Mouse (Mus musculus) CD8-positive naive resting alpha-beta T cell, adult 2 months (primary cell): ENCODE data around the gene Gjd2.

Source experiments
- DNase-seq, 2 experiments: peaks; one replicate each; pipeline ENCODE4 v3.0.0; 2022; ENCODE audit warnings: low read depth in 2 of 2, low spot score in 2 of 2

Gene Gjd2

GRCm38 (mm10) chr2:114013846-114014245 is 427 bp upstream of the Gjd2 start:
- DNase-seq, result no peak

- DNase-seq, result no peak
Measured at GRCm38 (mm10) chr2:114012749-114013211, 639 bp downstream of the Gjd2 start.

- no peak for DNase-seq
Measured at GRCm38 (mm10) chr2:114011838-114012237, 1.6 kb downstream of the Gjd2 start.

- DNase-seq, result no peak
Measured at GRCm38 (mm10) chr2:114008321-114008720, 5.1 kb downstream of the Gjd2 start.

- DNase-seq, result no peak
Measured at GRCm38 (mm10) chr2:113997484-113997883, 15.9 kb downstream of the Gjd2 start.

GRCm38 (mm10) chr2:113996930-113997329 is 16.5 kb downstream of the Gjd2 start:
- DNase-seq, result no peak

GRCm38 (mm10) chr2:113984890-113985289 is 28.5 kb downstream of the Gjd2 start:
- no peak for DNase-seq

DNA sequence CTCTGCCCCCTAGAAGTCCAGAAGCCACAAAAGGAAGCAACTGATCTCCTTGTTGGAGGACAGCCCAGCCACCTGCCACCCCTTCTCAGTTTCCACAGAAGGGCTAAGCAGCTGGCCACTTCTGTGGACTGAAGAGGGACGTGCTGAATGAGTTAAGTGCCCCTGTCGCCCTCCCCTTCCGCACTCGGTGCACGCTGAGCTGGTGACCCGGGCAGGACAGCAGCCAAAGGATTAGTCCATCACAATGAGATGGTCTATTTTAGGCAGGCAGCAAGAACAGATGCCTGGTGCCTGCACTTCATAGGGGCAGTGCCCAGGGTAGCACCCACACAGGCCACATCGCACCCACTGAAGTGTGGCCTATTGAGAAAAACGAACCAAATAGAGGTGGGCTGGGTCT is 32.8 kb downstream of the Gjd2 start:
- DNase-seq, result no peak

- DNase-seq, result no peak
Measured at GRCm38 (mm10) chr2:113978151-113978771, 35.2 kb downstream of the Gjd2 start.

GRCm38 (mm10) chr2:113973950-113974349 is 39.5 kb downstream of the Gjd2 start:
- DNase-seq, result no peak

DNA sequence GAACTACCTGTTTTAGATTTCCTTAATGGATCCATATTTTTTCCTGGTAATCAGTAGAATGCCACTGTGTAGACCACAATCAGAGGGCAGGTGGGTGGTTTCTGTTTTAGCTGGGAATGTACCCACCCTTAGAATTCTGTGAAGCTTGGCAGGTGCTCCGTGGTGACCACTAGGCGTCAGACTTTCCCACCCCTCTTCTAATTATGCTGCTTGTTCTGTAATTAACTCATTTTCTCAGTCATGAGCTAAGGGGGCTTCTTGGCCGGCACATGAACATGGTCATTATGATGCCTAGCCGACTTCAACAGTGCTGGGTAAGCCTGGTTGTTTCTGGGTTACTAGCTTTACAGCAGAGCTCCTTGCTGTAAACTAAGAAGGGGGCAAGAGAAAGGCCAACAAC is 47.0 kb downstream of the Gjd2 start:
- peak in 1 of 2 experiments; percentile 2 for DNase-seq
